Mouse (Mus musculus): ENCODE measurements around the gene Nkx2-2. TPM values are rescaled to one million over a fixed set of nuclear protein-coding genes. Genes with fewer than 3 reads are reported as not detected.

The Nkx2-2 gene
- polyA plus RNA-seq, 1 experiment from 2014 or later = 6.6 TPM

DNA sequence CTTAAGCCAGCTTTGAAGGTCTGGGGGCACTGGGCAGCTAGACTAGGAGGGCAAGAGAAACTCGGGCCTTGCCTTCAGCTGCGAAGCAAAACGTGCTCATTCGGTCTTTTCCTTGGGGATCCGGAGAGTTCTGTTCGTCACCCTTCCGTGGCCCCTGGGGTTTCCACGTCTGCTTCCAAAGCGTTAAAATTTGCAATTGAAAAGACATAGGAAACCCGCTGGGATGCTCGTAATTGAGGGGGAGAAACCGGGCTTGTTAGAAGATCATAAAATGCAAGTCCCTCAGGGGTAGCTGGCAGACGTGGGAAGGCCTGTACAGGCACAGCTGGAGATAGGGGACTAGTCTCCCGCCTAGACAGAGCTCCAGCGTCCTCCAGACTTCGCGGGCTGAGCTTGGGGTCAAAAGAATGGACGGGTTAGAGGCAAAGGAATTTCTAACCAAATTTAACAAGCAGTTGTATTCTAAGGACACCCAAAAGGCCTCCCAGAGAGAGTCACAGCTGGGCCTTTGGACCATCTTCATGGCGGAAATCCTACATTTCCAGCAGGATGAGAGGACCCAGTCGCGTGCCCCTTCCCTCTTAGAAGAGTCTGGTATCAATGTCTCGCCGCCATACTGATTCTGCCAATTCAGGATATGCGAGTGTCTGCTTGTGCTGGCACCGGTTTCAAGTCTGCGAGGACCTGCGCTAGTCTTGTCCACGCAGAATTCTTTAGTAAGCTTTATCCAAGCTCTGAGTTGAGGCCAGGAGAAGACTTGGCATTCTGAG lies 4.3 kb downstream of the Nkx2-2 start:
- H3K4me1 ChIP-seq (ENCODE audit: control insufficient read depth, insufficient read depth, low read length) = peaks cover 7% of the 10 kb centered on the region; the same call in 1 of the 2 replicates

DNA sequence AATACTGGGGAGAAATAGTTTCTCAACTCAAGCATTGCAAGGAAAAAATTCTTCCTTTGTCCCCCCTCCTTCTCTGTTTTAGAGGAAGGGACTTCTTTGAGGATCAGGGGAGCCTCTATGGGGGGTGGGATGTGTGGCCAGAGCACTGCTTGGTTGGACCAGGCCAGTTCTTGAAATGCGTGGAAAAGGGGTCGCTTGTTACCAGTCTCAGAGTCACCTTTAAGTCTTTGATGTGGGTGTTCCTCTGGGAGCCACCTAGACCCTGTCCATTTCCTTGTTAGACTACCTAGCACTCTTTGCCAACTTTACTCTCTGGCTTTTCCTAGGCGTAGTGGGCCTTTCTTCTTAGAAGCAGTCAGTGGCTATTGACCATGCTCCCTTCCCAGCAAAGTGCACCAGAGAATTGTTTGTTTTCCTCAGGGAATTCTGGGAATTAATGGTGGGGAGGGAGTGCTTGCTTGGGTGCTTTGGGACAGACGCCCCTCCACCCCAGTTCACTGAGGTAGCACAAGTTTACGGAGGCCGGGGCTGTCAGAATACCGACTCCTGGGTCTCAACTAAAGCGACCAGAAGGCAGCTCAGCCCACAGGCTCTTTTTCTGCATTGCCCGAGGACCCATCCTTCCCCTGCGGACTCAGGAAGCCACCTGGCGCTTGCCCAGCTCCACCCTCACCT lies 5.0 kb downstream of the Nkx2-2 start:
- H3K4me1 ChIP-seq (ENCODE audit: control insufficient read depth, insufficient read depth, low read length) = peaks cover 5% of the 10 kb centered on the region; the same call in 1 of the 2 replicates
- H3K36me3 ChIP-seq (ENCODE audit: control insufficient read depth, insufficient read depth, low read length) = no peaks in the 10 kb centered on the region
- peak; percentile 51 for DNase-seq (ENCODE audit: low spot score)
- peaks cover 95% of the 10 kb centered on the region for H3K27me3 ChIP-seq (ENCODE audit: control insufficient read depth, insufficient read depth, low read length)
- no peak overlapping the region for H3K4me2 ChIP-seq (ENCODE audit: low read depth)
- WGBS = 3% methylated on average over 11 of the region's 11 CpGs
- H3K9ac ChIP-seq (ENCODE audit: low read length) = no peak overlapping the region
- no peaks in the 10 kb centered on the region for H3K9me3 ChIP-seq (ENCODE audit: control insufficient read depth, low read length)
- no peak overlapping the region for H3K4me3 ChIP-seq (ENCODE audit: low read depth, low read length)
- no peak for ATAC-seq (ENCODE audit: insufficient read depth, low FRiP score, low TSS enrichment)
- no peak overlapping the region for H3K27ac ChIP-seq (ENCODE audit: low read depth, low read length)

More for the DNA sequence above, 4.3 kb downstream of the Nkx2-2 start:
- WGBS = under 1% methylated on average over 28 of the region's 28 CpGs
- no peak overlapping the region for H3K9ac ChIP-seq (ENCODE audit: low read length)
- no peak overlapping the region for H3K4me3 ChIP-seq (ENCODE audit: low read depth, low read length)
- H3K36me3 ChIP-seq (ENCODE audit: control insufficient read depth, insufficient read depth, low read length) = no peaks in the 10 kb centered on the region
- DNase-seq (ENCODE audit: low spot score) (peak; percentile 58), ATAC-seq (ENCODE audit: insufficient read depth, low FRiP score, low TSS enrichment) (no peak)
- H3K4me2 ChIP-seq (ENCODE audit: low read depth) = no peak overlapping the region
- H3K27ac ChIP-seq (ENCODE audit: low read depth, low read length) = no peak overlapping the region
- no peaks in the 10 kb centered on the region for H3K9me3 ChIP-seq (ENCODE audit: control insufficient read depth, low read length)
- peaks cover 95% of the 10 kb centered on the region for H3K27me3 ChIP-seq (ENCODE audit: control insufficient read depth, insufficient read depth, low read length)

DNA sequence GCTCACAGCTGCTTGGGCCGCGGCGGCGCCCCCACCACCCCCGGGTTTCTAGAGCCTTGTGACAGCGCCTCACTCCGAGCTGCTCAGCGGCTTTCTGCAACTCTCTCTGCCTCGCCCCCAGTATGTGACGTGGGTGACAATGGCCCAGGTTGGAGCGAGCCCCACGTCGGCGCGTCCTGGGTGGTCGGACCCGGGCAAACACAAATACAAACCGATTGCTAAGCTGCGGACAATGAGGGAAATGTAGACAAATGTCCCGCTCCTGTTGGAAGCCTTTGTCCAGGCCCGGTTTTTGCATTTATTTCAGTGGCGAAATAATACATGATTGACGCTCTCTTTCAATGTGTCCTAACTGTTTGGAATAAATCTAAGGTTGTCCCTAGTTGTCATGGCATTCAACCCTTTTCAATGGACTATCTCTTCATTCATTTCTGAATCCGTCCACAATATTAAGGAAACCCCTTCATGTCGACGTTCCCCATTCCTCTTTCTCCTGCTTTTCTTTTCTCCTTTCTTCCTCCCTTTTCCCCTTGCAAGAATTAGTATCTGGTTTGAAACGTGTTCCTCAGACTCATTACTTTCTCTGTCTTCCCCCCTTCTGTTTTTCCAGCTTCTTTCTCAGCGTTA lies 5.9 kb downstream of the Nkx2-2 start:
- no peak overlapping the region for H3K27ac ChIP-seq (ENCODE audit: low read depth, low read length)
- no peaks in the 10 kb centered on the region for H3K9me3 ChIP-seq (ENCODE audit: control insufficient read depth, low read length)
- no peak overlapping the region for H3K9ac ChIP-seq (ENCODE audit: low read length)
- peaks cover 5% of the 10 kb centered on the region; the same call in 1 of the 2 replicates for H3K4me1 ChIP-seq (ENCODE audit: control insufficient read depth, insufficient read depth, low read length)
- H3K36me3 ChIP-seq (ENCODE audit: control insufficient read depth, insufficient read depth, low read length) = no peaks in the 10 kb centered on the region
- H3K4me2 ChIP-seq (ENCODE audit: low read depth) = 0 out of 2 replicates have a peak overlapping the region, but pooled peaks have one; percentile 1
- peak; percentile 70 for DNase-seq (ENCODE audit: low spot score)
- ATAC-seq (ENCODE audit: insufficient read depth, low FRiP score, low TSS enrichment) = peak; percentile 45; the same call in 1 of the 2 replicates
- WGBS = under 1% methylated on average over 28 of the region's 28 CpGs
- H3K27me3 ChIP-seq (ENCODE audit: control insufficient read depth, insufficient read depth, low read length) = peaks cover 95% of the 10 kb centered on the region
- no peak overlapping the region for H3K4me3 ChIP-seq (ENCODE audit: low read depth, low read length)

DNA sequence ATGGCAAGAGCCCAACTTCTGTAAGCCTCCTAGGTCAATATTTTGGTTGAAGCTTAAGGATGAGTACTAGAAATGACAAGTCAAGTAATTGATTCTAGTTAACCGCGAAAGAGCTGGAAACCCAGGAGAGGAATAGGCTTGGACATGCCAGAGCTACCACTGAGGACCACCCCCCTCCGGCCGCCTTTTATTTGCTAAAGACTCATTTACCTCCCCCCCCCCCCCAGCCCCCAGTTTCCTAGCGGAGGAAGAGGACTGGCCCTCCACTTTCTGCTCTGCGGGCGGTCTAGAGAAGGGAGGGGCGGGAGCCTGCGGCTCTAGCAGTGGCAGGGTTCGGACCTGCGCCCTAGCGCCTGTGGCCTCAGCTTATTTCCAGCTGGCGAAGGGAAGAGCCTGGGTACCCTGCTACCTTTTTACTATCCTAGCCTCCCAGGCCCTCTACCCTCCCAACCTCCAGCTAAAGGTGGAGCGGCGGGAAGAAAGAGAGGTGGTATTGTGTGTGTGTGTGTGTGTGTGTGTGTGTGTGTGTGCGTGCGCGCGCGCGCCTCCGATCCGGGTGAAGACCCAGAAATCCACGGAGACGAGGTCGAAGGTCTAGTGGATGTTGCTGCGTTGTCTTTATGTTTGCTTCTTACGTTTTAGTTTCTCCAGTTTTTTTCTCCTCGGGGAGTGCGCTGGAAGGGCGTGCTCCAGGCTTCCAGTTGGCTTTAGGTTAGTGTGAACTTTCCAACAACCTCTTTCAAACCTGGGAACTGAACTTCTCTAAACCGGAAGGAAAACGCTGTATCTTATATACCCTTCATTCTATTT lies 6.8 kb downstream of the Nkx2-2 start:
- ATAC-seq (ENCODE audit: insufficient read depth, low FRiP score, low TSS enrichment) (no peak), DNase-seq (ENCODE audit: low spot score) (peak; percentile 44)
- no peak overlapping the region for H3K9ac ChIP-seq (ENCODE audit: low read length)
- peaks cover 95% of the 10 kb centered on the region for H3K27me3 ChIP-seq (ENCODE audit: control insufficient read depth, insufficient read depth, low read length)
- 0 out of 2 replicates have a peak overlapping the region, but pooled peaks have one; percentile 1 for H3K4me2 ChIP-seq (ENCODE audit: low read depth)
- H3K4me3 ChIP-seq (ENCODE audit: low read depth, low read length) = no peak overlapping the region
- no peaks in the 10 kb centered on the region for H3K9me3 ChIP-seq (ENCODE audit: control insufficient read depth, low read length)
- no peak overlapping the region for H3K27ac ChIP-seq (ENCODE audit: low read depth, low read length)
- H3K4me1 ChIP-seq (ENCODE audit: control insufficient read depth, insufficient read depth, low read length) = peaks cover 5% of the 10 kb centered on the region; the same call in 1 of the 2 replicates
- H3K36me3 ChIP-seq (ENCODE audit: control insufficient read depth, insufficient read depth, low read length) = no peaks in the 10 kb centered on the region
- WGBS = under 1% methylated on average over 27 of the region's 33 CpGs

DNA sequence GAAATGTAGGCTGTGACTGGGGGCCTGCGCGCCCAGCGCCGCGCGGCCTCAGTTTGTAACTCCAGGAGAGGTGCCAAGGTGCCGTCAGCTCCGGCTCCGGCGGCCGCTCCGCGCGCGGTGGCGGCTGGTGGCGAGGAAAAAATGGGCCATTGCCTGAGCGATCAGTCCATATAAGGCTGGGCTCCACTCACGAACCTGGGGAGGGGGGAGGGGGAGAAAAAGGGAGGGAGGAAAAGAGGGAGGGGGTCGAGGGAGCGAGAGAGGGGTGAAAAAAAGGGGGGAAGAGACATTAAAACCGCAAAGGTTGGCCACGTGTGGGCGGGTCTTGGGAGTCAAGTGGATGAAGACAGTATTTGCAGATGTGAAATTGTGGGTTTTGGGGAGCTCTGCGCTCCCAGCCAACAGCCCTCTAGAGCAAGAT lies 7.8 kb downstream of the Nkx2-2 start:
- peaks cover 96% of the 10 kb centered on the region for H3K27me3 ChIP-seq (ENCODE audit: control insufficient read depth, insufficient read depth, low read length)
- DNase-seq (ENCODE audit: low spot score) = no peak
- peaks cover 8% of the 10 kb centered on the region; the same call in 1 of the 2 replicates for H3K4me1 ChIP-seq (ENCODE audit: control insufficient read depth, insufficient read depth, low read length)
- H3K9ac ChIP-seq (ENCODE audit: low read length) = no peak overlapping the region
- 1% methylated on average over 25 of the region's 25 CpGs for WGBS
- 0 out of 2 replicates have a peak overlapping the region, but pooled peaks have one; percentile 20 for H3K4me3 ChIP-seq (ENCODE audit: low read depth, low read length)
- no peak overlapping the region for H3K27ac ChIP-seq (ENCODE audit: low read depth, low read length)
- no peak overlapping the region for H3K4me2 ChIP-seq (ENCODE audit: low read depth)
- ATAC-seq (ENCODE audit: insufficient read depth, low FRiP score, low TSS enrichment) = no peak
- no peaks in the 10 kb centered on the region for H3K36me3 ChIP-seq (ENCODE audit: control insufficient read depth, insufficient read depth, low read length)
- no peaks in the 10 kb centered on the region for H3K9me3 ChIP-seq (ENCODE audit: control insufficient read depth, low read length)

DNA sequence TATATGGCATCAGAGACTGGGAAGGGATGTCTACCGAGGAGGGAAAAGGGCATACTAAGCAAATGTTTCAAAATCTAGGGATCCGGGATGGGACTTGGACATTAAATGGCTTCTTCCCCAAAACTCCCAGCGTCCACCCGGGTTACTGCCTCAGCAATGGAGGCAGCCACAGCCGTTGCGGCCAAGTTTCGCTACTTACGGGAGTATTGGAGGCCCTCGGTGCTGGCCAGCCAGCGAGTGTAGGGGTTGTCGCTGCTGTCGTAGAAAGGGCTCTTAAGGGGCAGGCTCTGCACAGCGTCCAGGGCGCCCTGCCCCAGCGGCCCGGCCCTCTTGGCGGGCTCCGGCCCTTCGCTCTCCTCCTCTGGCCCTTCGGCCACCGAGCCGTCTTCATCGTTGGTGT lies 8.5 kb downstream of the Nkx2-2 start:
- peak overlapping the region; percentile 20 for H3K4me3 ChIP-seq (ENCODE audit: low read depth, low read length)
- no peak overlapping the region; the same call in 1 of the 2 replicates for H3K9ac ChIP-seq (ENCODE audit: low read length)
- WGBS = under 1% methylated on average over 22 of the region's 23 CpGs
- H3K36me3 ChIP-seq (ENCODE audit: control insufficient read depth, insufficient read depth, low read length) = no peaks in the 10 kb centered on the region
- H3K4me2 ChIP-seq (ENCODE audit: low read depth) = peak overlapping the region; percentile 14; the same call in 1 of the 2 replicates
- ATAC-seq (ENCODE audit: insufficient read depth, low FRiP score, low TSS enrichment) (no peak), DNase-seq (ENCODE audit: low spot score) (peak; percentile 40)
- peaks cover 96% of the 10 kb centered on the region for H3K27me3 ChIP-seq (ENCODE audit: control insufficient read depth, insufficient read depth, low read length)
- H3K27ac ChIP-seq (ENCODE audit: low read depth, low read length) = no peak overlapping the region
- peaks cover 11% of the 10 kb centered on the region for H3K4me1 ChIP-seq (ENCODE audit: control insufficient read depth, insufficient read depth, low read length)
- H3K9me3 ChIP-seq (ENCODE audit: control insufficient read depth, low read length) = no peaks in the 10 kb centered on the region

DNA sequence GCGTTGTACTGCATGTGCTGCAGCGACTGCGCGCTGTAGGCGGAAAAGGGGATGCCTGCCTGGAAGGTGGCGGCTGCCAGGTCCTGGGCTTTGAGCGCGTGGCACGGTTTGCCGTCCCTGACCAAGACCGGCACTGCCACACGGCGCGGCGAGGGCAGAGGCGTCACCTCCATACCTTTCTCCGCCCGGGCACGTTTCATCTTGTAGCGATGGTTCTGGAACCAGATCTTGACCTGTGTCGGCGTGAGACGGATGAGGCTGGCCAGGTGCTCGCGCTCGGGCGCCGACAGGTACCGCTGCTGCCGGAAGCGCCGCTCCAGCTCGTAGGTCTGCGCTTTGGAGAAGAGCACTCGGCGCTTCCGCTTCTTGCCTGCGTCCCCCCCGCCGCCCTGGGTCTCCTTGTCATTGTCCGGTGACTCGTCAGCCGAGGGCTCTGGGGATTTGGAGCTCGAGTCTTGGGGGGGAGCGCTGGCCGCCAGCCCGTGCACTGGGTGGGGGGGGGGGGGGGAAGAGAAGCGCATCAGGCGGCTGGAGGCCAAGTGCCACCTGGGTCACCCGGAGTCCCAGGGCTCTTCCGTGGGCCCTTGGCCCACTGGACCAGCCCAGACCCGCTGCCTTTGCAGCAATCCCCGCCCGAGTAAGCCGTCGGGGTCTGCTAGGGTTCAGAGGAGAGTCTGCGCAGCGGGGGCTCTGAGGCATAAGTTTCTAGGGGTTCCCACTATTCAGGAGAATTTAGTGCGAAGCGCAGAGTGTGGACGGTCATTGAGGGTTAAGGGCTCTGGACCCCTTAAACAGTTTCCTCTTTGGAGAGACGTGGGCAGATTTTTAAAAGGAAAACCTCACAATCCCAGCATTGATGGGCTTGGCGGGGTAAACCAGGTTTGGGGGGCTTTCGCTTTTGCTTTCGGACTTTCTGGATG lies 9.7 kb downstream of the Nkx2-2 start:
- Histone ChIP-seq H3K4me1 (ENCODE audit: control insufficient read depth, insufficient read depth, low read length) (peaks cover 6% of the 10 kb centered on the region), H3K36me3 (ENCODE audit: control insufficient read depth, insufficient read depth, low read length) (no peaks in the 10 kb centered on the region), H3K27me3 (ENCODE audit: control insufficient read depth, insufficient read depth, low read length) (peaks cover 94% of the 10 kb centered on the region), H3K4me3 (ENCODE audit: low read depth, low read length) (peak overlapping the region; percentile 20), H3K9ac (ENCODE audit: low read length) (no peak overlapping the region; the same call in 1 of the 2 replicates), H3K9me3 (ENCODE audit: control insufficient read depth, low read length) (no peaks in the 10 kb centered on the region), H3K27ac (ENCODE audit: low read depth, low read length) (no peak overlapping the region), H3K4me2 (ENCODE audit: low read depth) (peak overlapping the region; percentile 19; the same call in 1 of the 2 replicates)
- DNase-seq (ENCODE audit: low spot score) = peak; percentile 25
- no peak for ATAC-seq (ENCODE audit: insufficient read depth, low FRiP score, low TSS enrichment)
- WGBS = under 1% methylated on average over 61 of the region's 65 CpGs

Measured in neural tube, embryonic 11.5 days (tissue).